Mouse (Mus musculus) layer of hippocampus, adult 8-10 months (tissue): ENCODE results near the gene Farsb. TPM values are rescaled to one million over a fixed set of nuclear protein-coding genes. Genes with fewer than 3 reads are reported as not detected.

Experiments
- DNase-seq, 2 experiments: peaks; one replicate each; pipeline ENCODE4 v3.0.0; 2022; ENCODE audit warnings: low spot score in 2 of 2
- total RNA-seq, 4 experiments: library from RNA; stranded (reverse); gene quantifications; 2 replicates each; pipeline ENCODE4 v1.2.4; 2022

The Farsb gene
- total RNA-seq, 4 experiments from 2014 or later, result 61.7 to 74.3 (median 68.0) TPM

- DNase-seq, result no peak
These were observed 4.3 kb downstream of the Farsb start for GRCm38 (mm10) chr1:78484361-78484760.

GRCm38 (mm10) chr1:78483430-78483829 lies 5.3 kb downstream of the Farsb start:
- DNase-seq, result no peak

GRCm38 (mm10) chr1:78472441-78472840 lies 16.3 kb downstream of the Farsb start:
- no peak for DNase-seq

GRCm38 (mm10) chr1:78454659-78455058 lies 34.0 kb downstream of the Farsb start:
- DNase-seq, result peak in 1 of 2 experiments; percentile 44

GRCm38 (mm10) chr1:78453886-78454285 lies 34.8 kb downstream of the Farsb start:
- DNase-seq, result no peak

- DNase-seq, result no peak
These were observed 36.2 kb downstream of the Farsb start for GRCm38 (mm10) chr1:78452544-78452943.

GRCm38 (mm10) chr1:78451070-78451854 lies 37.4 kb downstream of the Farsb start:
- DNase-seq, result no peak

GRCm38 (mm10) chr1:78448091-78448490 lies 40.6 kb downstream of the Farsb start:
- DNase-seq, result no peak

GRCm38 (mm10) chr1:78446742-78447141 lies 42.0 kb downstream of the Farsb start:
- DNase-seq, result no peak

GRCm38 (mm10) chr1:78446232-78446631 lies 42.5 kb downstream of the Farsb start:
- no peak for DNase-seq

- DNase-seq, result no peak
These were observed 45.6 kb downstream of the Farsb start for GRCm38 (mm10) chr1:78443056-78443455.

- no peak for DNase-seq
These were observed 48.0 kb downstream of the Farsb start for GRCm38 (mm10) chr1:78440716-78441115.

- no peak for DNase-seq
These were observed 51.5 kb downstream of the Farsb start for GRCm38 (mm10) chr1:78437150-78437549.

GRCm38 (mm10) chr1:78436445-78436844 lies 52.3 kb downstream of the Farsb start:
- no peak for DNase-seq

GRCm38 (mm10) chr1:78435967-78436366 lies 52.7 kb downstream of the Farsb start:
- no peak for DNase-seq

- DNase-seq, result no peak
These were observed 55.2 kb downstream of the Farsb start for GRCm38 (mm10) chr1:78433472-78433871.

- DNase-seq, result no peak
These were observed 59.8 kb downstream of the Farsb start for GRCm38 (mm10) chr1:78428851-78429250.

GRCm38 (mm10) chr1:78426841-78427240 lies 61.9 kb downstream of the Farsb start:
- DNase-seq, result no peak

GRCm38 (mm10) chr1:78425793-78426700 lies 62.6 kb downstream of the Farsb start:
- peak; percentile 27 to 36 for DNase-seq

- no peak for DNase-seq
These were observed 63.4 kb downstream of the Farsb start for GRCm38 (mm10) chr1:78425309-78425708.

GRCm38 (mm10) chr1:78424848-78425247 lies 63.8 kb downstream of the Farsb start:
- no peak for DNase-seq

- DNase-seq, result no peak
These were observed 66.1 kb downstream of the Farsb start for GRCm38 (mm10) chr1:78422576-78422975.
